In the genomic region with DNA sequence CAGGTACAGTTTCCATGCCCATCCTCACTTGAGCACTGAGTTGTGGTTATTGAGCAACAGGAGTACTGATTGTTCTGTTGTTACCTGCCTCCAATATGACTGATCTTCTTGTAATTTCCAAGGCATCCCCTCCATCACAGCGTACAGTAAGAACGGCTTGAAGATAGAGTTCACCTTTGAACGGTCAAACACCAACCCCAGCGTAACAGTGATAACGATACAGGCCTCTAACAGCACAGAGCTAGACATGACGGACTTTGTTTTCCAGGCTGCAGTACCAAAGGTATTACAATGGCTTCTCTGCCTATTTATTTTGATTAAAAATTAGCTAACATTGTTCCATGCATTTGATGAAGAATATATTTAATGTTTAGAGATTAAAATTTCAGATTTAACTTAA, we compare ENCODE assay signal across 27 mouse cellular contexts.
"Had no signal": no experiment of that assay in that cellular context is flagged by ENCODE, and none has a peak within 500 bp of the region (broad histone marks: within the 10 kb centered on the region; RNA-seq: fewer than 3 reads in every experiment).

No protein-coding gene starts in this region.

- H3K4me2 ChIP-seq: embryonic facial prominence, embryonic 12.5 days; embryonic facial prominence, embryonic 13.5 days; embryonic facial prominence, embryonic 15.5 days; forebrain, embryonic 12.5 days; forebrain, embryonic 13.5 days; forebrain, embryonic 15.5 days had no signal

- H3K27me3 ChIP-seq: embryonic facial prominence, embryonic 12.5 days; embryonic facial prominence, embryonic 13.5 days; embryonic facial prominence, embryonic 15.5 days; forebrain, embryonic 12.5 days; forebrain, embryonic 13.5 days; forebrain, embryonic 15.5 days had no signal

- H3K9ac ChIP-seq: embryonic facial prominence, embryonic 12.5 days; embryonic facial prominence, embryonic 13.5 days; embryonic facial prominence, embryonic 15.5 days; forebrain, embryonic 12.5 days; forebrain, embryonic 13.5 days; forebrain, embryonic 15.5 days; forebrain, postnatal 0 days had no signal

- H3K4me1 ChIP-seq: embryonic facial prominence, embryonic 10.5 days; embryonic facial prominence, embryonic 12.5 days; embryonic facial prominence, embryonic 13.5 days; embryonic facial prominence, embryonic 15.5 days; forebrain, embryonic 10.5 days; forebrain, embryonic 12.5 days; forebrain, embryonic 13.5 days; forebrain, embryonic 15.5 days had no signal

- ATAC-seq: forebrain, embryonic 13.5 days; forebrain, embryonic 14.5 days; forebrain, embryonic 15.5 days; forebrain, embryonic 16.5 days; forebrain, postnatal 0 days had no signal

- H3K4me3 ChIP-seq: embryonic facial prominence, embryonic 10.5 days; embryonic facial prominence, embryonic 12.5 days; embryonic facial prominence, embryonic 13.5 days; embryonic facial prominence, embryonic 15.5 days; erythroblast, embryonic 14.5 days; forebrain, embryonic 10.5 days; forebrain, embryonic 12.5 days; forebrain, embryonic 13.5 days; forebrain, embryonic 15.5 days; gastrocnemius, adult 2 months; heart, adult 2 months had no signal

- H3K9me3 ChIP-seq: embryonic facial prominence, embryonic 10.5 days; embryonic facial prominence, embryonic 12.5 days; embryonic facial prominence, embryonic 13.5 days; embryonic facial prominence, embryonic 15.5 days; forebrain, embryonic 10.5 days; forebrain, embryonic 12.5 days; forebrain, embryonic 13.5 days; forebrain, embryonic 15.5 days had no signal

- H3K27ac ChIP-seq: embryonic facial prominence, embryonic 10.5 days; embryonic facial prominence, embryonic 12.5 days; embryonic facial prominence, embryonic 13.5 days; embryonic facial prominence, embryonic 15.5 days; forebrain, embryonic 10.5 days; forebrain, embryonic 12.5 days; forebrain, embryonic 13.5 days; forebrain, embryonic 15.5 days; gastrocnemius, adult 2 months; heart, adult 2 months had no signal

- DNase-seq: cerebellum, adult 2 months; cerebellum, adult 8-10 months; cerebellum, adult 9-10 months; cerebellum, postnatal 10 days; cerebellum, postnatal 14 days; cerebellum, postnatal 25 days; cerebellum, postnatal 36 days; embryo, embryonic 11 days; forebrain, postnatal 0 days; gastrocnemius, adult 2 months; gastrocnemius, postnatal 10 days; gastrocnemius, postnatal 14 days; gastrocnemius, postnatal 25 days; gastrocnemius, postnatal 36 days; heart, adult 18-20 months; heart, adult 2 months had no signal
